Mouse (Mus musculus) duodenum, adult 2 months (tissue): Measurements from ENCODE around the gene Zfp207. TPM values are rescaled to one million over a fixed set of nuclear protein-coding genes. Genes with fewer than 3 reads are reported as not detected.

Experiments used
- polyA plus RNA-seq: library from polyadenylated mRNA; depleted of rRNA; stranded (reverse); fragments of >200 nt; gene quantifications from 2 replicates; pipeline ENCODE4 v1.2.3, GENCODE M21; 2012; ENCODE audit warnings: low replicate concordance; rRNA removed

Zfp207 gene
- polyA plus RNA-seq: 30.4 and 40.3 TPM in 2 replicates

DNA sequence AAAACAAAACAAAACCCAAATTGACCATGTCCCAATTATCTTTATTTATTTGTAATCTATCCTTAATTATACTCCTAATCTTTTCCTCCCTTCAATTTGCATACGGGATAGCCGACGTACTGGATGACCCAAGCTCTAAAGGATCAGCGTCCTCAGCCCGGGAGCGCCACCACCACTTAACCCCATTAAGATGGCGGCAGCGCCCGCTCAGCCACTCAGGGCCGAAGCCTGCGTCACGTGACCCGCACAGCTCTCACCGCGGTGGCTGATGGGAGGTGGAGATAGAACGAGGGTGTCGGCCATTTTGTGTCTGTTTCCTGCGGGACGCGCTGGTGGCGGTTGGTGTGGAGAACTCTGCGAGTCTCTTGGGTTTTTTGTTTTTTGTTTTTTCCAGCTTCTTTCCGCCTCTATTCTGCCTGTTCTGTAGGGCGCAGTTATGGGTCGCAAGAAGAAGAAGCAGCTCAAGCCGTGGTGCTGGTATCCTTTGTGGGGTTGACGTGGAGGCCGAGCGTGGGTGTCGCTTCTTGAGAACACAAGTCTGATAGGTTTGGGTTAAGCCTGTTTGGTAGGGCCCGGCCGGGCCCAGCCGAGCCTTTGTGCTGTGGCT is at the start of gene Zfp207:
Gene Zfp207, plus strand, starts transcription at position 261 of the 607 bp plus-strand sequence.

GRCm38 (mm10) chr11:80377712-80378451 is 5.2 kb upstream of the Zfp207 start, which contains the start of gene 5730455P16Rik:
TSS of gene 5730455P16Rik (minus strand) at chr11:80378034.

DNA sequence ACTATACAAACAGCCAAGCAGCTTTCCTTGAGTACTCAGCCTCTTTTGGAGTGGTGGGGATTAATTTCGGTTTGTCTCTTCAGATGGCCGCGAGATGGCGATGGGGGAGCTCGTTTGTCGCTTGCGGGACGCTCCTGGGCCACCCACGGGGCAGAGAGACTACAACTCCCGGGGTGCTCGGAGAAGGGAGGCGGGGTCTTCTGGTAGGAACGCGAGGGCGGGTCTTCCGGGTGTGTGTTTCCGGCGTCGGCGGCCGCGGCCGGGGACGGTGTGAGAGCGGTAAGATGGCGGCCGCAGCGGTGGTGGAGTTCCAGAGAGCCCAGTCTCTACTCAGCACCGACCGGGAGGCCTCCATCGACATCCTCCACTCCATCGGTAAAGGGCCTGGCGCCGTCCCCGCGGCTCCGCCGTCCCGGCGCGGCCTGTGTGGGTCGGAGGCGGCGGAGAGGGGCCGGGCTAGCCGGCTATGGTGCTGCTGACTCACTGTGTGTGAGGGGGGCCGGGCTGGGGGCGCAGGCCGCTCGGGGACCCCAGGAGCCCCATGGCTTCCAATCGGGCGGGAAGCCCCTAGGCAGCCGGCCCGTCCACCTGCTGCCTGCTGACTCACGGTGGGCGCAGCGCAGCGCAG is 45.4 kb downstream of the Zfp207 start, which contains the start of gene Psmd11:
Gene Psmd11, plus strand, starts transcription at position 235 of the 628 bp plus-strand sequence.

Other genes with a start within 250 kb of the Zfp207 start
- 0.84 and 1.6 TPM in 2 replicates for gene Tefm, start 241.1 kb upstream of the Zfp207 start, polyA plus RNA-seq
- gene Adap2, start 229.2 kb upstream of the Zfp207 start, polyA plus RNA-seq: 17.0 and 21.3 TPM in 2 replicates
- 3.5 and 5.1 TPM in 2 replicates for gene Rnf135, start 199.4 kb upstream of the Zfp207 start, polyA plus RNA-seq
- gene Rhot1, start 174.3 kb upstream of the Zfp207 start, polyA plus RNA-seq: 0.98 and 1.6 TPM in 2 replicates
- gene Rhbdl3, start 82.4 kb upstream of the Zfp207 start, polyA plus RNA-seq: 0.82 and 0.98 TPM in 2 replicates
- 1.4 and 1.5 TPM in 2 replicates for gene 5730455P16Rik, start 5.2 kb upstream of the Zfp207 start, polyA plus RNA-seq
- 11.1 and 13.6 TPM in 2 replicates for gene Psmd11, start 45.3 kb downstream of the Zfp207 start, polyA plus RNA-seq
- 0.88 and 0.93 TPM in 2 replicates for gene Cdk5r1, start 93.7 kb downstream of the Zfp207 start, polyA plus RNA-seq